Mouse (Mus musculus) heart, postnatal 10 days (tissue): ENCODE measurements at regions not wholly inside any gene's neighbourhood (a gene's known extent, or its start where the extent isn't known, plus 50 kb on each side); places are given as distances from the start of the nearest gene placed in this dataset.

Experiments used
- DNase-seq, 2 experiments: peaks; one replicate each; pipeline ENCODE4 v3.0.0; 2021
- intact Hi-C: fragments of 180-260 bp; cut with DNase I; formaldehyde crosslinking; loops from one replicate; pipeline ENCODE4 v1.15.1; 2025

DNA sequence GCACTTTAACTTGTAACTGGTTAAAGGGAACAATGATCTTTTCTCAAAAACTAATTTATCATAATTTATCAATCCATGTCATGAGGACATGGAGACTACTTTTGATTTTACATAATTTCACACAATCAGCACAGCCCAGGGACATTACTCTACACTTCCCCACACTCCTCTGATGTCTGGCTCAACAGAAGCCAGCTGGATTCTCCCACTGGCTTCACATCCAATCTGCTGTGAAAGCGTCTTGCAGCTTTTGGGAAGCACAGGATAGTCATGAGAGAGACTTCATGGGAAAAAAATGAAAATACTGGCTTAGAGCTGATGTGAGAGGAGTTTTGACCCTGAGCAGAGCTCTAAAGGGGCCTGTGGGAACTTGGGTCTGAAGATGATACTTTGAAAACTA is 61.7 kb upstream of the Hrasls start:
- intact Hi-C loops, result no loop called here
- no peak for DNase-seq

DNA sequence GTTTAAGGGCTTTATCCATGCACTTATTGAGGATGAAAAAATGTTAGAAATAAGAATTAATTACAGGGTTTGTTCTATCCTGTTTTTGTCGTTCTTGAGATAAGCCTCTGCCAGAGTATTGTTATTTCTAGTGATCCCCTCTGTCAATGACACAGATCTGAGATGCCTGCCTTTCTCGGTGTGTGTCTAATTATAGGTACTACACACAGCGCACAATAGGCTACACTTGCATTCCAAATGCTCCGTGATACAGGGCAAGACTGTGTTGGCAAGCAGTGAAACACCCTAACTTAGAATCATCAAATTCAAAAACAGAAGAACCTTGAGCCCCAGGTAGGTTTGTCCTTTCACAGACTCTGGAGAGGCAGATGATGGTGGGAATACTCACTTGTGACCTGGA is 90.3 kb upstream of the Hrasls start:
- intact Hi-C loops, result no loop called here
- DNase-seq, result peak; percentile 3 to 7

DNA sequence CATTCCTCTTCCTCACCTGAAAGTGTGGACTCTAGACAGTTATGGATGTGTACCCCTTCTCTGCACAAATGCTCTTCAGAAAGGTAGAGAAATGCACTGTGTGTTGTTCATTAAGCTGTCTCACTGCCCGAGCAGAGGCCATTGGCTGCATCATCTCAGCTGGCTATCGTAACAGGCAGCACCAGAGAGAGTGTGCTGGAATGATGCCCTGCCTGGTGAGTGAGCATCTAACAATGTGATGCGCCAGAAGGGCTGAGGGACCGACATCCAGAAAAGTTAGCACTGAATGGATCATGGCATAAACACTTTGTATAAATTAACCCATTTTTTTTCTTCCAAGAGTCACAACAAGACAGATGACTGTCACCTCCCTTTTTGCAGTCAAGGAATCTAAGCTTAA is 112.7 kb upstream of the Hrasls start:
- intact Hi-C loops, result no loop called here
- DNase-seq, result no peak

DNA sequence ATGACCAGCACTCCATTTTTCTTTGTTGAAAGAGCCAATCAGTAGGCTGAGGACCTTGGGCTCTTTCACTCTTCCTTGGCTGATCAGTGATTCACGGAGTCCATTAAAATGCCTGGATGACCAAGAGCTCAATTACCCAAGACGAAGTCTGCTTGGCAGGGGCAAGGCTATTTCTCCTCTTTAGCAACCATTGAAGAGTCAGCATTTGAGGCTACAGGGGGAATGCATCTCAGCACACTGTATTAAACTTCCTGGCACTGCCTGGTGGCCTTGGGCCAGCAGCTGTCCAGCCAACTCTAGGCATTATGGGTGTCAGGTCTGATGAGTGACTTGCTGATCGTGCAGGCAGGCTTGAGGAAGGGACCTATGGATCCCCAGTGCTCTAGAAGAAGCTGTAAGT is 136.5 kb upstream of the Mb21d2 start:
- no peak for DNase-seq

DNA sequence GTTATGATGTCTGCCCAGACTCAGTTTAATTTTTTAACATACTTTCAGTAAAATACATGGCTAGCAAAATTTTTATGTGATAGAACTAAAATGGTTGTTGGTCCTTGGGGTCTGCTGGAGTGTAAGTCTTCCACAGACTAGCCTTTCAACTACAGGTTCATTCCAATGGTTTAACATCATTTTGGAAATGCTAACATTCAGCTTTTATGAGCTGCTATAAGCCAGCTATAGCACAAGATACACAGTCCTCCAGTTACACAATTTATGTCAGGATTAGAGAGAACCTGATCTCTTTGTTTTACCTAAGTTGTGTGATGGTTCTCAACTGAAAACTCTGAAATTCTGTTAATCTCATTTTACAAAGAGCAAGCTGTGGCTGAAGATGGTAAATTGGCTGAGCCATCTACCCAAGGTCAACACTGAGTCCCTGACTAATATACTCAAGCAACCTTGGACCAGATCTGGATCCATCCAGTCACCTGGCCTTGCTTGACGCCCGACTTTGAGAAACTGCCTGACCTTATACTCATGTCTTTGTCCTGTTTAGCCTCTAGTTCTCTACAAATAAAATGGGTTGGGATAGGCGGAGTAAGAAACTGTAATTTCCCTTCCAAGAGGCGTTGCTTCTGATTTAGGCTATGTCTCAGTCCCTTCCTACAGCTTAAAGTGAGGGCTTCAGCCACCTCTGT is 135.8 kb upstream of the Mb21d2 start:
- intact Hi-C loops, result no loop called here
- DNase-seq, result no peak

More for the DNA sequence above, 136.5 kb upstream of the Mb21d2 start:
- intact Hi-C loops, result no loop called here

DNA sequence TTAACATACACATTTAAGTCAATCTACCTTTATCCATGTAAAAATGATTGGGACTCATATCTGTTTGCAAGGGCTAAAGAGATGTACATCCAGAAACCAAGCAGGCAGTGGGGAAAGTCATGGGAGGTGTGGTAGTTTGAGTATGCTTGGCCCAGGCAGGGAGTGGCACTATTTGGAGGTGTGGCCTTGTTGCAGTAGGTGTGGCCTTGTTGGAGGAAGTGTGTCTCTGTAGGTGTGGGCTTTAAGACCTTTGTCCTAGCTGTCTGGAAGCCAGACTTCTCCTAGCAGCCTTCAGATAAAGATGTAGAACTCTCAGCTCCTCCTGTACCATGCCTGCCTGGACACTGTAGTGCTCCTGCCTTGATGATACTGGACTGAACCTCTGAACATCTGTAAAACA is 133.9 kb upstream of the Mb21d2 start:
- no peak for DNase-seq
- intact Hi-C loops, result no loop called here

DNA sequence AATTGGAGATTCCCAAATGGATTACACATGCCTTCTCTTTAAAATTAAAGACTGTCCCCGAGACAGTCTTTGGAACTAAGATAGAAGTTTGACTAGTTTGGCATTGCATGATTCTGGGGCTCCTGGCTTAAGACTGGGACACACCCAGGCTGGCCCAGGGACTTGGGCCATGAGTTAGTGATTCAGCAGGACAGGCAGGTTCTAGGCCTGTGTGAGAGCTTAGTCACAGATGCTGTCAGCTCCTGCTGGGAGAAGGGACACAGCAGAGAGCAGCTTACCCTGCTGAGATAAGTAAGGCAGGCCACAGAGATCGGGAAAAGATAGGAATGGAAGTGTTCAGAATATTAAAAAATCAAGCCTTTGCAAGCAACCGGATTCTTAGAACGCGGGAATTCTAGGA is 127.6 kb upstream of the Mb21d2 start:
- no peak for DNase-seq
- intact Hi-C loops, result no loop called here

DNA sequence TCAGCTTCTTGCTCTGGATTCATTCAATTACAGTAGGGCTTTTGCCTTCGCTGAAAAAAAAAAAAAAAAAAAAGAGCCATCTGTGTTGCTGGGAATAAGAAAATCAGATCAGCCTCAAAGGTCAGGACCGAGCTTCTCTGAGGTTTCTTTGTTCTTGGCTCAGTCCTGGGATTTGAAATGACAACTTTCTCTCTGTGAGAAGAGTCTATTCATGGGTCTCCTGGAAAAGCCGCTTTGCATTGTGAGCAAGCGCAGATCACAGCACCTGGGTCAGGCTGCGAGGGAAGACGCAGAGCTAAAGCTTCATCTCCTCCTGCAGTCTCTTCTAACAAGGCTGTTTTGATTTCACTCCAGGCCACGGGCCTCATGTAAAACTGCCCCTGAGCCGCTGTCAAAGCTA is 125.0 kb upstream of the Mb21d2 start:
- DNase-seq, result no peak
- intact Hi-C loops, result no loop called here

DNA sequence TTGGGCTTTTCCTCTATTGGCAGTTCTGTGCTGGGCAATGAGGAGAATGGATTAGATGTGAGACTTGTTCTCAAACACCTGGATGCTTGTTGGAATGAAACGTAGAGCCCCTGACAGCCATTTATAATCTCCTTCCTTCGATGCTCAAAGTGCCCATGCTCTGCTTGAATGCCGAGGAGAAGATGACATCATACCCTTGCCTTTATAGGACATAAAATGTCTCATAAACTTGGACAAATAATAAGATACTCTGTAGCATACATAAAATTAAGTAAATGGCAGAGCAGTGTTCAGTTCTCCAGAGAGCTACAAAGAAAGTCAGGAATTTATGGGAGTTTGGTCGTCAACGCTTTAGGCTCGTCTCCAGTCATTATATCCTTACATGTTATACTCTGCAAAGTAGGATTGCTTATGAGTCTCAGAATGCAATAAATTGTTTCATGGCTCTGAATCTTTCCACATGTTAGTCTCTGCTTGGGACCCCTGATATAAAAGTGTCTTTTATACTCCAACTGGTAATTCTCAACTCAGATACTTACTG is 117.0 kb upstream of the Mb21d2 start:
- DNase-seq, result no peak
- intact Hi-C loops, result no loop called here

DNA sequence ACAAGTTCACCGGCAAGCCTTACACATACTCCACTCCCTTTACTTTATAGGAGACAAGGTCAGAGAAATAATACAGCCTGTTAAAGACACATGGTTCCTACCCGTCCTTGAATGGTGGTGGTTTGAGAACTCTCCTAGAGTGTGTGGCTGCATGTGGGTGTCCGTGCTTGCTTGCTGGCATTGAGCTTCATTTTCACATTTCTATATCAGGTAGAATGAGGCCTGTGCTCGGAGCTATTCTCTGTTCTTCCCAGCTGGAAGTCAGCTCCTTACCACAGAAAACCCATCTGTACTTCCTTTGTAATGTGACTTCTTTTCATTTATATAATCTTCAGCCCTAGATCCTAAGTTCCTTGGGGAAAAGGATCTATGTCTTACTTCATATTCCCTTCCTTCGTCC is 106.0 kb upstream of the Mb21d2 start:
- intact Hi-C loops, result loop anchor here (5.0 kb wide), 1 partner anchor 527 kb away; no protein-coding TSS in a partner anchor
- DNase-seq, result no peak

DNA sequence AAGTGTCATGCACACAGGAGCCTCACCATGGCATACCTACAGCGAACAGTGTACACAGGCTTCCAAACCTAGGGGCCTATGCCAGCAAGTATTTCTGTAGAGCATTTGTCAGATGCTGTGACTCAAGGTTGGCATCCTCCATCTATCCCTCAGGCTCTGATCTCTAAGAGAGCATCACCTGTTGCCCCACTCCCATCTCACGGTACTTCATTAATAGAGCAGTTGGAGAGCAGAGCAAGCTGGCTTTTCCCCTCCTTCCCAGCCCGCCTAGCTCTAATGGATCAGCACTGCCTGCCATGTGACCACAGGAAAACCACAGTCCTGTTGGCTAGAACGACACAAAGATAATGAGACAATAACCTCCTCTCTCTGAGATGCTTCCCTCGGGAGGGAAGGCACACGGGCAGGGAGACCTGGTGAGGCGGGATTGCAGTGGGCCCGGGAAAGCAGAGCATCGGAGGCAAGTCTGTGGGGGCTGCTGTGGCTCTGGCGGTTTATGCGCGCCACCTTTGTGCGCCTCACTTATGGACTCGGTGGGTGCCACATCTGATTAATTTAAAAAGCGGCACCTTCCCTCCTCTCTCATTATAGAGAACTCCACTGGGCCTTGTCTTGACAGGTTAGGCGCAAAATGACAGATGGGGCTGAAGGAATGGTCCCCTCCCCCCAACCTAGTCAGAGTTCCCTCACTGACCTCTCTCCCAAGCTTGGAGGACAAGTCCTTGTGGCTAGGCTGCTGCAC is 104.8 kb upstream of the Mb21d2 start:
- DNase-seq, result no peak
- intact Hi-C loops, result loop anchor here (5.0 kb wide), 1 partner anchor 102 kb away; no protein-coding TSS in a partner anchor

DNA sequence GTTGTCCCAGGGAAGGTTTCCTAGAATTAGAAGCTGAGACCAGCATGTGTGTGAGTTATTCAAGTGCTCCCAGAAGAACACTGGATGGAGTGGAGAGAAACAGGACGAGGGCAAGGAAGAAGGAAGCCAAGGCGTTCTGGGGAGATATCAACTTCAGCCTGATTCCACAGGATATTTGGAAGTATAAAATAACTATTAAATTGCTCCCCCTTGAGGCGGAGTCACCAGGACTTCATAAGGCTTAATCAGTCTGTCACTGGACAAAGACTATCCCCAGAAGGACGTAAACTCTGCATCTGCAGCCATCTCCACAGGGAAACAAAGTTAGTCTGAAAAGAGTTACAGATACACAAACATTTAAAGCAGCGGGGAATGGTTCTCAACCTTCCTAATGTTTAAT is 103.9 kb upstream of the Mb21d2 start:
- peak; percentile 16 to 34 for DNase-seq
- intact Hi-C loops, result loop anchor here (1.0 to 5.0 kb wide), 2 partner anchors 101 to 193 kb away; no protein-coding TSS in a partner anchor

DNA sequence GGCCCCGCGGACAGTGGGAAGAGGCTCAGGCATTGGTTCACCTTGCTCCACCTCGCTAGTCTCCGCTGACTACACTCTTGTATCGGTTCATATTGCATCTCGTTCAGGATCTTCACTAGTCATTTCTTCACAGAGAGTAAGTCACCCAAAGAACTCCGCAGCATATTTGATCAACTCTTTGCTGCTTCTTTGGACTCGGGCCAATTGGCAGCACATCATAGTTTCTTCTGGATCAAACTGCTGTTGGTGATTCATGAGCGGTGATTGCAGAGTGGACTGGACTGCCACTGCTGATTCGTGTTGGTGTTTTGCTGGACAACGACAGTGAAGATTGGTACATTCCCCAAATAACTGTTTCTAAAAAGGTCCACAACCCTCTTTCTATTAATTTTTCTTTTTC is 98.4 kb upstream of the Mb21d2 start:
- intact Hi-C loops, result no loop called here
- DNase-seq, result peak in 1 of 2 experiments; percentile 7

DNA sequence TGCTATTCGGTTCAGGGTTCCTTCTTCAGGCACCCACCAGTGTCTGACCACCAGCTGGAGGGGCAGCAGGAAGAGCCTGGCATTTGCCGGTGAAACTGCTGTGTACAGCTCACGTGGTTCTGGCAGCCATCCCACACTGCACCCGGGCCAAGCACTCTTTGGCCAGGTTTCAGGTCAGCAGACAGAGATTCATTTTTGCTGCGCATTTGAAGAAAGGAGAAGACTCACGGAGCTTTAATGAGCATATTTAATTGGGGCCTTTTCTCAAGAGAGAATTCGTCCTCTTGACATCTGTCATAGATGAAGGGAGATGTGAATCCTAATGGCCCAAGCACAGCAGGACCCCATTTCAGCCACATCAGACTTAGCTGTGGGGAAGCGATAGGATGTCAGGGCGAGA is 71.8 kb upstream of the Mb21d2 start:
- intact Hi-C loops, result no loop called here
- DNase-seq, result peak; percentile 77 to 78

DNA sequence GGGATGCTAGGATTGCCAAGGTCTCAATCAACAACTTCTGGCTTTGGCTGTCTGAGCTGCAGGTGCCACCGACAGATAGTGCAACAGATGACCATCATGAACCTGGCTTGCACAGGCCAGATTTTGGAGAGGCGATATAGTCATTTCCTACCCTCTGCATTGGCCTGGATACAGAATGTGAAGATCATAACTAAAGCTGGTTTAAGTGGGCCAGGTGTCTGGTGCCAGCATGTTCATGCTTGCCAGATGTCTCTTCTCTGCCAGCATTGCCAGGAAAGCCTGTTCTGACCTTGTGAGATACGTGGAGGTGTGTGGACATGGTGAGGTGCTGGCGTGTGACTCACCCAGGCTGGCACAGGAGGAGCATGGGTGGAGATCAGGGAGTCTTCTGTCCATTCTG is 70.2 kb upstream of the Mb21d2 start:
- DNase-seq, result peak; percentile 68 to 70
- intact Hi-C loops, result no loop called here

DNA sequence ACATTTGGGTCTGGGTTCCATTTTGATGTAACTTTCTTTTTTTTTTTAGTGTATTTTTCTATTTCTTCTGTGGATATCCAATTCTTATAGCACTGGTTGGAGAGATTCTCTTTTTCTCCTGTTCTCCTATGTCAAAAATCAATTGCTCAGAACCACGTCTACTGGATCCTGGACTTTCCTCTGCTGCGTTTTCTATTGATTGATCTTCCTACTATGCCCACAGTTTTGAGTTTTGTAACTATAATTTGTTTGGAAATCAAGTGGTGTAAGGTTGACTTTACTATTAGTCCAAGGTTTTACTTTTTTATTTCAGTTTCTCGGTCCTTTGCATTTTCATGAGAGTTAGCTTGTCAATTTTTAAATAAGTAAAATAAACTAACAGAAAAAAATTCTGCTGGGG is 67.2 kb upstream of the Mb21d2 start:
- no peak for DNase-seq
- intact Hi-C loops, result no loop called here

DNA sequence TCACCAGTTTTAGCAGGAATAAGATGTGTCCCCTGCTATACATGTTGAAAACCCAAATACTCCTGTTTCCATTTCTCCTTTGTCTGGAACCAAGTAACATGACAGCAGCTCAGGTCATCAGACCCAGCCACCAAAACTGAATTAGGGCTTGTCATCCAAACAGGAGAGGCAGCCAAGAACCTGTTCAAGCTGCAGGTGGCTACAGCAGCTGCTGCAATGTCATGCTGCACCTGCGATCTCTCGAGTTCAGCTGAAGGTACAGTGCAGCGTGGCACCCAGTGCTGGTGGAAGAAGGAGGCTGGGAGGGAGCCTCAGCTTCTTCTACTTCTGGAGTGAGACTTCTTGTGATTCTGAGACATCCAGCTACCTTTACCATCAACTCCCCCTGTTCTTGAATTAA is 61.2 kb upstream of the Mb21d2 start:
- intact Hi-C loops, result no loop called here
- no peak for DNase-seq

DNA sequence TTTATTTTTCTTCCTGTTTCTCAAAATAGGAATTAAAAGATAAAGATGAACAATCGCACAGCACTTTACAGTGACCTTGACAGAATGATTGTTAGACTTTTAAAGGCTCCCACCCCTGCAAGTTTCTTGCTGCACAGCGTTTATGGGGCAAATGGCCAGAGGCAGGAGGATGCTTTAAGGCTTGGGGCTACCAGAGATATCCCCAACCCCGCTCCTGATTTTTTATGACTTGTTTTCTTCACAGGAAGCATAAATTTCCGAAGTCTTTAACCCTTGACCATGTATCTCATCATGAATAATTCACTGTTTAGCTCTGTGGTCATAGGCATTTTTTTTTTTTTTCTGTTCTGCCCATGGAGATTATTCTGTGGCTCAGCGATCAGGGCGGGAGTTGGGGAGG is 55.5 kb upstream of the Mb21d2 start:
- no peak for DNase-seq
- intact Hi-C loops, result loop anchor here (5.0 kb wide), 1 partner anchor 53 kb away; no protein-coding TSS in a partner anchor

DNA sequence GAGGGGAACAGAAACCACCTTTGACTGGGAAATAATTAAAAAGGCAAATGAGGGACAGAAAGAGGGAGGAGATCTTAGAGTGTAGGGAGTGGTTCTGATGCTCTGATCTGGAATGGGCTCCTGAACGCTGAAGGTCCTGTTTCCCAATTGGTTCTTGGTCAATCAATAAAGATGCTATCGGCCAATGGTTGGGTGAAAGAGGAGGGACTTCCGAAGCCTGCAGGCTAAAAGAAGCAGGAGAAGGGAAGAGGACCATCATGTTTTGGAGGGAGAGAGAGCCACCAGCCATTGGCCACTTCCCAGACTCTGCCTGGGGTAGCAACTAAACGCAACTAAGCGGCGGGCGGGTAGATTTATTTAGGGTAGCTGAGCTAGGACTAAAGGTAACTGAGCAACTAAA is 53.4 kb upstream of the Mb21d2 start:
- intact Hi-C loops, result loop anchor here (5.0 kb wide), 1 partner anchor 51 kb away; no protein-coding TSS in a partner anchor

More for the DNA sequence above, 53.4 kb upstream of the Mb21d2 start:
- no peak for DNase-seq
